Mouse (Mus musculus) kidney, embryonic 16.5 days (tissue): ENCODE results near the gene Hsf5. TPM values are rescaled to one million over a fixed set of nuclear protein-coding genes. Genes with fewer than 3 reads are reported as not detected.
A peak's percentile ranks its signal among the peaks of the same experiment; 100 is the strongest.

Experiments
- ATAC-seq: fragments of 200-750 bp; cut with Nextera tagmentation; 2 replicates; pipeline ENCODE4 v1.8.0; 2017; ENCODE audit warnings: moderate TSS enrichment; ENCODE audit not compliant: low FRiP score, low TSS enrichment
- H3K27ac ChIP-seq: fragments of 300-500 bp; sonication (generic); 2 replicates; pipeline ENCODE4 v1.5.1; 2014; ENCODE audit warnings: low read length
- H3K27me3 ChIP-seq: fragments of 300-500 bp; sonication (generic); 2 replicates; pipeline ENCODE4 v1.6.1; 2014; ENCODE audit warnings: low read length, control low read depth, mixed read lengths; ENCODE audit not compliant: insufficient read depth
- H3K36me3 ChIP-seq: fragments of 300-500 bp; sonication (generic); 2 replicates; pipeline ENCODE4 v1.6.1; 2014; ENCODE audit warnings: low read length, control low read depth, mixed read lengths; ENCODE audit not compliant: insufficient read depth
- H3K4me1 ChIP-seq: fragments of 300-500 bp; sonication (generic); 2 replicates; pipeline ENCODE4 v1.6.1; 2014; ENCODE audit warnings: low read length, control low read depth, mixed read lengths; ENCODE audit not compliant: insufficient read depth
- H3K4me2 ChIP-seq: fragments of 300-500 bp; sonication (generic); replicated peaks from 2 replicates; pipeline ENCODE4 v1.6.1; 2014; ENCODE audit warnings: low read depth, low read length
- H3K4me3 ChIP-seq: fragments of 300-500 bp; sonication (generic); 2 replicates; pipeline ENCODE4 v1.5.1; 2014; ENCODE audit warnings: mild to moderate bottlenecking, low read length
- H3K9ac ChIP-seq: fragments of 300-500 bp; sonication (generic); replicated peaks from 2 replicates; pipeline ENCODE4 v1.6.1; 2014; ENCODE audit warnings: low read length
- H3K9me3 ChIP-seq: fragments of 300-500 bp; sonication (generic); 2 replicates; pipeline ENCODE4 v1.6.1; 2016; ENCODE audit warnings: low read length, control low read depth
- WGBS: fragments of 180-500 bp; shearing (Covaris S2); extraction: QIAGEN DNeasy Blood & Tissue Kit; methylation state at CpG from one replicate; pipeline ENCODE4 v1.1.7; 2014; 5-methylcytosine and 5-hydroxymethylcytosine counted together
- polyA plus RNA-seq: library from polyadenylated mRNA; unstranded; fragments of >200 nt; fragmentation: Nextera tagmentation; extraction: Ambion mirVana; gene quantifications from 2 replicates; pipeline ENCODE4 v1.2.1, GENCODE M21; 2015

Gene Hsf5
- polyA plus RNA-seq: 0.17 and 0.32 TPM in 2 replicates

DNA sequence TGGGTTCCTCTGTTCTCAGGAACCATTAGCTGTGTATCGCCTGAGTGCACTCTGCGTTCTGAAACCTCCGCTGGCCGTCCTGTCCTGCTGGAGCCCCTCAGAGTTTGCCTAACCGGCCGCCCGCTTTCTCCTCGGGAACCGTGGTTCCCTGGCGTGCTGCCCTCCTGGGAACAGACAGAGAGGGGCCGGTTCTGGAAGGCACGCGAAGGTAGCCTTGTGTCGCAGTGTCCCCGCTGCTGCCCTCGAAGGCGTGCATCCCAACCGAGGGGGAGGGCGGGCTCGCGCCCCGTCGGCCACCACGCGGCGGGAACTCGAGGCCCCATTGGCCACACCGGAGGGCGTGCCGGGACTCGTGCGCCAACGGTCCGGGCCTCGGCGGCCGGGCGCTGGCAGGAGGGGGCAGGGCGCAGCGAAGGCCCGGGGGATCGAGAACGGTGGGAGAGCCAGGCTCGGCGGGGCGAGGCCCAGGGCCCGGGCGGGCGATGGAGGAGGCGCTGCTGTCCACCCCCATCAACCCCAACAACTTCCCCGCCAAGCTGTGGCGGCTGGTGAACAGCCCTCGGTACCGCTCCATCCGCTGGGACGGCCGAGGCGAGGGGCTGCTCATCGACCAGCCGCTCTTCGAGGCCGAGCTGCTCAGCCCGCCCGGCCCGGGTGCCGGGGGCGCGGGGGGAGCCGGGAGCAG, at the start of gene Hsf5:
Gene Hsf5 (plus strand): TSS at position 375 of the 685 bp plus-strand sequence.
- Histone ChIP-seq H3K4me2 (no peak within 1 kb of the TSS), H3K9me3 (peaks cover 10% of the 10 kb centered on the region), H3K27me3 (no peaks in the 10 kb centered on the region), H3K27ac (no peak within 1 kb of the TSS), H3K9ac (no peak within 1 kb of the TSS), H3K4me3 (no peak within 1 kb of the TSS), H3K4me1 (no peaks in the 10 kb centered on the region), H3K36me3 (peaks cover 65% of the 10 kb centered on the region)
- WGBS: 90% methylated on average over 30 of the region's 69 CpGs
- ATAC-seq: peak; percentile 39; the same call in 1 of the 2 replicates

DNA sequence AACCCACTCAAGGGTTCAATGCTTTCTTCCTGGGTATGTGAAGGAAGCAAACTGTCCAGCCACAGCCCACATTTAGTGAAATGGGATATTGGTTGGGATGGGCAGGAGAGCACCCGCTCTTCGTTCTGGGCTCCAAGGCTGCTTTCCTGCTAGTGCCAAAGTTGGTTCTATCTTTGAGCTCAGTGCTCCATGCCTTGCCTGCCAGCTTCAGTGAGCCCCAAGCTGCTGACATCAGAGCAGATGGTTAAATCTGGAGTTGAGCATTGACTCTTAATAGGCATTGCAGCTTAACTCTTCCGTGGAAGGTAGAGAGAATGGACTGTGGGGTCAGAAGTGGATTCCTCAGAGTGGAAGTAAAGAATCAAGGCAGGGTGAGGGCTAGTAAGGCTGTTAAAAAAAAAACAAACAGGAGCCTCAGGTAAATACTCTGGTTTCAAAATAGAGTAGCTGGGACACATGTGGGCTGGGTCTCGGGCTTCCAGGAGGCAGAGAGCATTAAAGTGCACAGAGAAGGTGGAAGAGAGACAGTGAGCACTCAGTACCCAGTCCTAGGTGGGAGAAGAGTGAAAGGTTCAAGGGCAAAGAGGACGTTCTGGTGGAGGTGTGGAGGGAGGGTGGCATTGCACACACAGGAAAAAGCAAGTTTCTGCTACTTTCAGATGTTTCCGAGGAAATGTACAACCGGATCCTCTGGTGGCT, 48.6 kb upstream of the Hsf5 start, which contains the start of gene Sept4:
Gene Sept4 (plus strand): TSS at position 649 of the 699 bp plus-strand sequence.
- Histone ChIP-seq H3K4me1 (peaks cover 20% of the 10 kb centered on the region), H3K27ac (no peak within 1 kb of the TSS), H3K27me3 (no peaks in the 10 kb centered on the region), H3K4me3 (no peak within 1 kb of the TSS), H3K9ac (no peak within 1 kb of the TSS), H3K9me3 (no peaks in the 10 kb centered on the region), H3K36me3 (no peaks in the 10 kb centered on the region), H3K4me2 (no peak within 1 kb of the TSS)
- ATAC-seq: no peak
- 75% methylated on average over 7 of the region's 7 CpGs for WGBS

DNA sequence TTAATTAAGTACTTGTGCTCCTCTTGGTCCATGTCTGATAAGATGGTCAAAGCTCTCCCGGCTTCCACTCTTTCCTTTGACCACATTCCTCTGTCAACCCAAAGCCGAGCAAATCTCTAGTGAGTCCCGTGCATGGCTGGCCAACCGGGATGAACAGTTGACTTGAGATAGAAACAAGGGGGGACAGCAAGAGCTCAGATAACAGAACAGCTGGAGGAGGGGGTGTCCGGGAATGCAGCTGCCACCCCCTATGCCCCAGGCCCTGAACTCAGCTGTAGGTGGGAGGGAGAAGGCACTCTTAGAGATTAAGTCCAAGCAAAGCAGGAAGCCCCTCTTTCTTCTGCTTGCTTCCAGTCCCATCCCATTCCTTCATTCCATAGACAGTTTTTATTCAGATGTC, 46.2 kb upstream of the Hsf5 start:
- Histone ChIP-seq H3K27ac (no peak overlapping the region), H3K27me3 (no peaks in the 10 kb centered on the region), H3K36me3 (no peaks in the 10 kb centered on the region), H3K9ac (no peak overlapping the region), H3K4me1 (peaks cover 39% of the 10 kb centered on the region), H3K4me2 (no peak overlapping the region), H3K4me3 (no peak overlapping the region), H3K9me3 (no peaks in the 10 kb centered on the region)
- 0 out of 2 replicates have a peak, but pooled peaks have one; percentile 57 for ATAC-seq
- 35% methylated on average over 5 of the region's 5 CpGs for WGBS

DNA sequence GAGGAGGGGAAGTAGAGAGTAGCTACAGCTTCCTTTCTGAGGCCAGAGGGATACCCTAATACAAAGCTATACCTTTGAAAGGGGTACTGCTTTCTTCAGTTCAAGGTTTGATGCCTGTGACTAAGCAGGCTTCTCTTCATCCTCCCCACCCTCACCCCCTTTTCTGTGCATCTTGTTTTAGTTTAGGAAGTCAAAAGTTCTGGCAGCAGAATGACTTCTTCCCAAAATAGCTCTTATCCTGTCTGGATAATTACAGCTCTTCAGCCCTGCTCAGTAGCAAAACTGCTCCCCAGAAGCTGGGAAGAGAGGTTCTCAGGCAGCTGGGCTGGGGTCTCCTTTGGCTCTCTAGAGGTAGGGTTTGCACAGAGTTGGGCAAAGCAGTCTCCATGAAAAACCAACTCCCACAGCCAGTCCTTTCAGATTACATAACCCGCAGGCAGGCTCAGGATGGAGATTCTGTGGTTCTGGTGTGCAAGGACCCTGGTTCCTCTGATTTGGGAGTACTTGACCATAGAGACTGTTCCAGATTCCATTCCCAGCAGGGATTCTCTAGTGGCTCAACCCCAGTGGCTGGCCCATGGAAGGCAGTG, 45.5 kb upstream of the Hsf5 start:
- H3K4me1 ChIP-seq: peaks cover 46% of the 10 kb centered on the region
- no peaks in the 10 kb centered on the region for H3K36me3 ChIP-seq
- no peak overlapping the region for H3K4me3 ChIP-seq
- no peaks in the 10 kb centered on the region for H3K9me3 ChIP-seq
- H3K27ac ChIP-seq: no peak overlapping the region
- H3K9ac ChIP-seq: no peak overlapping the region
- no peak overlapping the region; the same call in 1 of the 2 replicates for H3K4me2 ChIP-seq
- ATAC-seq: no peak
- WGBS: 96% methylated on average over 1 of the region's 1 CpGs
- H3K27me3 ChIP-seq: no peaks in the 10 kb centered on the region

DNA sequence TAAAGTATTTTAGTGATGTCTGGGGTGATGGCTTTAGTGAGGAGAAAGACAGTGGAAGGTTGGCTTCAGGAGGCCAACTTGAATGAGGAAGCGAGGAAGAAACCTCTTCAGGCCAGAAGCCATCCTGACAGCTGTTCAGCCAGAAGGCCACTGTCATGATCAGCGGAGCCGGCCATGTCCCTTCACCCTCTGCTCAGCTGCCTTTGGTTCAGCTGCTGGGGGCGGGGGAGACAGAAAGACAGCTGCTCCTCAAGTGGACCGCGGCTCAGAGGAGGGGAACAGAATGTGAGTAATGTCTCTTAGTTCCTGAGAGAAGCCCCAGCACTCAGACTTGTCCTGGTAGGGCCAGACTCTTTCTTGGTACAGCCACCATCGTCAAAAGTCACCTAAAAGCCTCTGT, 43.2 kb upstream of the Hsf5 start:
- Histone ChIP-seq H3K27ac (no peak overlapping the region), H3K4me3 (no peak overlapping the region), H3K4me2 (no peak overlapping the region), H3K4me1 (peaks cover 59% of the 10 kb centered on the region), H3K36me3 (no peaks in the 10 kb centered on the region), H3K9ac (no peak overlapping the region), H3K27me3 (no peaks in the 10 kb centered on the region), H3K9me3 (no peaks in the 10 kb centered on the region)
- WGBS: 70% methylated on average over 7 of the region's 7 CpGs
- ATAC-seq: no peak

- no peak overlapping the region for H3K9ac ChIP-seq
- no peaks in the 10 kb centered on the region for H3K9me3 ChIP-seq
- H3K36me3 ChIP-seq: no peaks in the 10 kb centered on the region
- H3K4me1 ChIP-seq: peaks cover 68% of the 10 kb centered on the region
- no peak for ATAC-seq
- H3K27me3 ChIP-seq: no peaks in the 10 kb centered on the region
- H3K4me2 ChIP-seq: no peak overlapping the region
- no peak overlapping the region for H3K27ac ChIP-seq
- H3K4me3 ChIP-seq: no peak overlapping the region
- WGBS: 64% methylated on average over 21 of the region's 21 CpGs
Observed at GRCm38 (mm10) chr11:87574520-87575180, 42.3 kb upstream of the Hsf5 start.

DNA sequence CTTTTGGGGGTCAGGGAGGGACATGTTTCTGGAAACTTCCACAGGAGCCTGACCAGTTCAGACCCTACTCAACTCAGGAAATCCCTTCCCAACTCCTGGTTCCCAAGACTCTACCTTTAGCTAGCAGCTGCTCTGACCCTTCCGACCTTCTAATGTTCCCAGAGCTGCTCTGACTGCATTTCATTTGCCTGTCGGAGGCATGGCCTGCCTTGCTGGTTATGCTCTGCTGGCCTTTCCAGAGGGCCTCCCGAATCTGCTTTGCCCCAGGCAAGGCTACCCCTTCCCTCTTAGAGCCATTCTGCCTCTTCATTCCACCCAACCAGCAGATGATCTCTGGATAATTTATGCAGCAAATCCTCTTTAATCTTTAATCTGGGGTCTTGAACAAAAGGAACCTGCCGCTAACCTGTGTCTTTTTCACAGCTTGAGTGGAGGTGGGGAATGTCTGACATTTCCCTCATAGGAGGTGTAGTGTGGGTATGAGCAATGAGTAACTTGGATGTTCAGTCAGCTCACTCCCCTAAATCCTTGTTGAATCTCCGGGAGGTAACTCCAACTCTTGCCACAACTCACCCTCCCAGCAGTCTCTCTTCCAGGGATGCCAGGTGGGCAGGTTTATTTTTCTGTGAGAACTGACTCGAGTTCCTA, 39.2 kb upstream of the Hsf5 start:
- H3K4me1 ChIP-seq: peaks cover 54% of the 10 kb centered on the region
- peak; percentile 81 for ATAC-seq
- H3K4me3 ChIP-seq: peak overlapping the region; percentile 53
- H3K9me3 ChIP-seq: no peaks in the 10 kb centered on the region
- no peaks in the 10 kb centered on the region for H3K27me3 ChIP-seq
- H3K4me2 ChIP-seq: peak overlapping the region; percentile 91
- peak overlapping the region; percentile 69 for H3K9ac ChIP-seq
- H3K27ac ChIP-seq: peak overlapping the region; percentile 85
- WGBS: 15% methylated on average over 6 of the region's 6 CpGs
- no peaks in the 10 kb centered on the region for H3K36me3 ChIP-seq

GRCm38 (mm10) chr11:87578249-87578962, 38.6 kb upstream of the Hsf5 start:
- Histone ChIP-seq H3K4me3 (peak overlapping the region; percentile 53), H3K4me2 (peak overlapping the region; percentile 91), H3K9ac (peak overlapping the region; percentile 69), H3K36me3 (no peaks in the 10 kb centered on the region), H3K27me3 (no peaks in the 10 kb centered on the region), H3K27ac (peak overlapping the region; percentile 85), H3K4me1 (peaks cover 54% of the 10 kb centered on the region), H3K9me3 (no peaks in the 10 kb centered on the region)
- peak; percentile 78 for ATAC-seq
- WGBS: under 1% methylated on average over 40 of the region's 40 CpGs
